Mouse (Mus musculus) megakaryocyte, embryonic 14.5 days (primary cell): ENCODE measurements around the gene Sgta.

Experiments used
- FLI1 ChIP-seq: IDR thresholded peaks from 2 replicates; pipeline ENCODE4 v1.6.1; 2012; ENCODE audit warnings: low read length, inconsistent platforms, mixed read lengths
- GATA1 ChIP-seq: IDR thresholded peaks from 3 replicates; pipeline ENCODE4 v1.6.1; 2012; ENCODE audit warnings: mixed read lengths, low read length, inconsistent platforms, borderline replicate concordance

- TF ChIP-seq FLI1 = no peak
- TF ChIP-seq GATA1 = no peak
Measured at GRCm38 (mm10) chr10:81001161-81001560, 58.8 kb downstream of the Sgta start.
